Mouse (Mus musculus) right cerebral cortex, adult 18-20 months (tissue): Measurements from ENCODE around the gene Cpt2.
A peak's percentile ranks its signal among the peaks of the same experiment; 100 is the strongest.

Experiments used
- DNase-seq: peaks from one replicate; pipeline ENCODE4 v3.0.0; 2022; ENCODE audit warnings: mixed read lengths

Gene Cpt2

GRCm38 (mm10) chr4:107923145-107923802 lies at the start of gene Cpt2:
TSS of gene Cpt2 (minus strand) at chr4:107923610.
- peak; percentile 76 for DNase-seq

- no peak for DNase-seq
Observed at GRCm38 (mm10) chr4:107971162-107971561, 47.8 kb upstream of the Cpt2 start.

- DNase-seq, result no peak
Observed at GRCm38 (mm10) chr4:107969781-107970180, 46.4 kb upstream of the Cpt2 start.

GRCm38 (mm10) chr4:107967966-107968682 lies 44.7 kb upstream of the Cpt2 start, which contains the start of gene Slc1a7:
TSS of gene Slc1a7 (plus strand) at chr4:107968332.
- DNase-seq, result no peak

DNA sequence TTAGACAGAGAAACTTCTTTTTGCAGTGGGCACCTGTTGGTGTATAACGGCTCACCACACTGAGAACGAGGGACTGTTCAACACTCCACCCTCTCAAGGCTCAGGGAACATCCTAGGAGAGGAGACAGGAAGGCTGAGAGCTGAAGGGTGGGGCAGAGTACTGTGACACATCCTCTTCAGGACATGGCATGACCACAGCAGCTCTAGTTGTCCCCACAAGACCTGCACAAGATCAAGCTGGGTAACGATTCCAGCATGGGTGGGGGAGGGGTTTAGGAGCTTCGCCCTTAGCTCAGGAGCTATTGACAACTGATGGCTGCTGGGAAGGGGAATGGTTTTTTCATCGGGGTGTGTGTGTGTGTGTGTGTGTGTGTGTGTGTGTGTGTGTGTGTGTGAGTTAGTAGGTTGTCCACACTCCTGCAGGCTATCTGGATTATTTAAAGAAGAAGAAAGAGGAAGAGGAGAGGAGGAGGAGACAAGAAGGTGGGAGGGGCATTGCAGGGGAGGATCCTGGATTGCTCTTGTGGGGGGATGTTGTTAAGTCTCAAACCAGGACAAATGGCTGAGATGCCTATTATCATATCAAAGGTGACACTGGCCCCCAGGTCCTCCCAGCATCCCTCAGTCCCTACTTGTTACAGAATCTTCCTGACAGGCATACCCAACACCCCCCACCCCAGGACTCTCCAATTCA lies 43.2 kb upstream of the Cpt2 start:
- no peak for DNase-seq

DNA sequence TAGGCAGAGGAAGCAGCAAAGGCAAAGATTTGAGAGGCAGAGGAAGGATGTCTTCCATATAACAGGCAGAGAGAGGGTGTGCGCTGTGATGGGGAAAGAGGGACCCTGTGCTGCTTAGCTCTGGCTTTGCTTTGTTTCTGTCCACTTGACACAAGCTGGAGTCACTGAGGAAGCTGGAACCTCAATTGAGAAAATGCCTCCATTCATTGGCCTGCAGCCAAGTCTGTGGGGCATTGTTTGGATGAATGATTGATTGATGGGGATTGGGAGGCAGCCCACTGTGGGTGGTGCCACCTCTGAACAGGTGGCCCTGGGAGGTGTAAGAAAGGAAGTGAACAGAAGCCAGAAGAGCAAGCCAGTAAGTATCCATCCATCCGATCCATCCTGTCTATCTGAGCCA lies 39.4 kb upstream of the Cpt2 start:
- no peak for DNase-seq

GRCm38 (mm10) chr4:107962044-107962732 lies 38.8 kb upstream of the Cpt2 start:
- DNase-seq, result no peak

- DNase-seq, result no peak
Observed at GRCm38 (mm10) chr4:107958487-107958886, 35.1 kb upstream of the Cpt2 start.

DNA sequence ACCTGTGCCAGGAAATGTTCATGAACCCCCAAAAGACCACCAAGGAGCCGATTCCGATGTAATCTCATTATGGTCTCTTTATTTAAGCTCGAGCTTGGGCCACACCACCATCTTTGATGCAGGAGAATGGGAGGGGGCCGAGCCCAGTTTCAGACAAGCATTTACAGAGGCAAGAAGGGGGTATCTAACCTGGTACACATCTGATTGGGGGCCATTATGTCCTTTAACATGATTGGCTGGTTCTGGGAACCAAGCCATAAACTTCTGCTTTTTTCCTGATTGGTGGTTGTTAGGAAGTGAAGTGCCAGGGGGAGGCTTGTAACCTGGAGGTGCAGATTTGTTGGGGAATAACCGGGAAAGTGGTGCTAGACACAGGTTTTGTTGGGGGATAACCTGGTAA lies 32.3 kb upstream of the Cpt2 start:
- no peak for DNase-seq

- DNase-seq, result no peak
Observed at GRCm38 (mm10) chr4:107952845-107953244, 29.4 kb upstream of the Cpt2 start.

- no peak for DNase-seq
Observed at GRCm38 (mm10) chr4:107949918-107950317, 26.5 kb upstream of the Cpt2 start.

DNA sequence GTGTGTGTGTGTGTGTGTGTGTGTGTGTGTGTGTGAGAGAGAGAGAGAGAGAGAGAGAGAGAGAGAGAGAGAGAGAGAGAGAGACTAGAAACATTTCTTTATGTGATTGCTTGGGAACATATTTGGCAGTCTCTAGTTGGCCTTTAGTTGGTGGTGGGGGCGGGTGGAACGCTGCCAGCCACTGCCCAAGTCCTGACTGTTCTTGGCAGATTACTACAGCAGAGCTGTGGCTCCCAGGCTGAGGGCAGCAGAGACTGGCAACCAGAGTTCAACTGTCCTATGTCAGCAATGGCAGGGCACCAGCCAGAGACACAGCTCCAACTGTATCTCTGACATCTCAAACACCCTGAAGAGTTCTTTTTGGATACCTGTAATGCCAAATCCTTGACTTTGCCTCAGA lies 20.7 kb upstream of the Cpt2 start:
- DNase-seq, result no peak

GRCm38 (mm10) chr4:107942741-107943140 lies 19.3 kb upstream of the Cpt2 start:
- DNase-seq, result no peak

- DNase-seq, result no peak
Observed at GRCm38 (mm10) chr4:107938124-107938523, 14.7 kb upstream of the Cpt2 start.

DNA sequence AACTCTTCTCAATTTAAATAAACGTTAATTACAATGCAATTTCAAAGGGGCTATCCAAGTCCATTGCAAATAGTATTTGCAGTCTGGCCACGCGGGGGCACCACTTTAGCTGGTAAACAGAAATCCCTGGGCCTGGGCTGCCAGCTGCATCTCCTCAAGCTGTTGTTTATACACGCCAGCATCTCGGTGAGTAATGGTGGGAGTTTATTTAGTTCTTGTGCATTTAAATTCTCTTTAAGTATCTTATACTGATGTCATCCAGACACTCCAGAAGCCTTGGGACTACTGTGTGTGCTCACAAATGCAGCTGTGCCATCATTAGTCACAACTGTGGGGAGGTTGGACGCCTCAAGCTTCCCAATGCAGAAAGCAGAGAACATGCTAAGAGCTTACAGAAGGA lies 13.9 kb upstream of the Cpt2 start:
- DNase-seq, result peak; percentile 66

DNA sequence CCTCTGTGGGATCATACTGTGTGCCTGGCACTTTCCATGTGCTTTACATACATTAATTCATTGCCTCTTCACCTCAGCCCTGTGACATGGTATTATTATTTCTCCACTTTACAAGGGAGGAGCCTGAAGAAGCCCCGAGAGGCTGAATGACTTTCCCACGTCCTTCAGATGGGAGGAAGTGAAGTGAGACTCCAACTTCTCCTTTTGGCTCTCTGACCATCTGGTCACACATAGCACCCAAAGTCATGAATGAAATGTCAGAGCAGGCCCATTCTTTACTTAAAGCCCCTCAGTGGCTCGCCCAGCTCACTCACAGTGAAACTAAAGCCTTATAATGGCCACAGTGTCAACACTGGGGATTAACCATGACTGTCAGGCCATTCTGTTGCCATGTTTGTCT lies 11.8 kb upstream of the Cpt2 start:
- no peak for DNase-seq

DNA sequence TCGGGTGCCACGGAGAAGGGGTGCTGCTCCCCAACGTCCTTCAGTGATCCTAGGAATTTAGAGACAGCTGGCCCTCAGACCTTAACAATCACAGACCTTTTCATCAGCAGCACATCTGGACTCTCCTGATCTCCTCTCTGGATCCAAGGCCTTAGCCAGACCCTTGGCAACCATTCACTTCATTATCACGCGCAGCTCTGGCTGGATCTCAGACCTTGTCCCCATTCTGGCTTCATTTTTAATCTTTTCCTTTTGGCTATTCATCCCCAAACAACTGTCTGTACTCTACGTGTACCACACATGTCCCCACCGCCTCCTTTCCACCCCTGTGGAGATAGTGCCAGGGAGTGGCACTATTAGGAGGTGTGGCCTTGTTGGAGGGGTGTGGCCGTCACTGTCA lies 9.8 kb upstream of the Cpt2 start:
- DNase-seq, result no peak

- no peak for DNase-seq
Observed at GRCm38 (mm10) chr4:107931453-107931852, 8.0 kb upstream of the Cpt2 start.

GRCm38 (mm10) chr4:107928726-107929125 lies 5.3 kb upstream of the Cpt2 start:
- DNase-seq, result no peak

DNA sequence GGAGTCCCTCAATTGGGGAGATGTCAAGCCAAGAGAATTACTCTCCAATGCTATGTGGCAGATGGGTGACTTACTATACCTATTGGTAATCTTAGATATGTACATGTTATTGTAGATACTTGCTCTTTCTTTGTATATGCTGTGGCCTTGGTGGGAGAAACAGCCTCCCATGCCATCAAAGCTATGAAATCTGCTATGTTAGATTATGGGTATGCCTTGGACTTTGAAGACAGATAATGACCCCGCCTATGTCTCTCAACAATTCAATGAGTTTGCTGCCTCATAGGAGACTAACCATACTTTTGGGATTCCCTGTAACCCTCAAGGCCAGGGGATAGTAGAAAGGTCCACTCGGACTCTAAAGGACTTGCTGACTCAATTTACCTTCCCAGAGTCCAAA lies 4.9 kb upstream of the Cpt2 start:
- DNase-seq, result no peak

DNA sequence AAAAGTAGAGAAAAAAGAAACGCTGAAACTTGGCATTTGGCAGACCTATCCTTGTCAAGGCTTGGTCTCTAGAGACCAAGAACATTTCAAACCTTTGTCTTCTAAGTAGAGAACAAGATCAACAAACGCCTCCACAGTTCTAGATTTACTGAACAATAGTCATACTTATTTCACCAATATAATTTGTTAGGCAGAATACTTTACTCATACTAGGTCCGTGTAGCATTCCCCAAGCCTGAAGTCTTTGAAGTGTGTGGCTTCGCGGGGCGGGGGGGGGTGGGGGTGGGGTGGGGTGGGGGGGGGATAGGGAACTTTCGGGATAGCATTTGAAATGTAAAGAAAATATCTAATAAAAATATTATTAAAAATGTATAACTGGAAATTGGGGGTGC lies 389 bp upstream of the Cpt2 start:
- DNase-seq, result no peak

DNA sequence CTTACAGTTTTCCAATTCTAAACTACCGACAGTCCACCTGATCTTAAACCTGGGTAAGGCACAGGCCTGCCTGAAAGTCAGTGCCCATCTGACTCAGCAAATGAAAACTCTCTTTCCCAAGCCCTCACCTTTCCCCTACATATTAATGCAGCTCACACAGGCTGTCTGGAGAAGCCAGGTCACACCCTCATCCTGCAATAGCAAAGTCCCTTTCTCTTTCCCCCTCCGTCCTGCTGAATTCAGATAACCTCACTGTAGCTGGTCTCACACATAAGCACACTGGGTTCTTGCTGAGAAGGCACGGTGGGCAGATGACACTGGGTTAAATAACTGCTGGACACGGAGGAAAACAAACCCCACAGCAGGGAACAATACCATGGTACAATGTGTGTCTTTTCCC lies 1.5 kb downstream of the Cpt2 start:
- no peak for DNase-seq

DNA sequence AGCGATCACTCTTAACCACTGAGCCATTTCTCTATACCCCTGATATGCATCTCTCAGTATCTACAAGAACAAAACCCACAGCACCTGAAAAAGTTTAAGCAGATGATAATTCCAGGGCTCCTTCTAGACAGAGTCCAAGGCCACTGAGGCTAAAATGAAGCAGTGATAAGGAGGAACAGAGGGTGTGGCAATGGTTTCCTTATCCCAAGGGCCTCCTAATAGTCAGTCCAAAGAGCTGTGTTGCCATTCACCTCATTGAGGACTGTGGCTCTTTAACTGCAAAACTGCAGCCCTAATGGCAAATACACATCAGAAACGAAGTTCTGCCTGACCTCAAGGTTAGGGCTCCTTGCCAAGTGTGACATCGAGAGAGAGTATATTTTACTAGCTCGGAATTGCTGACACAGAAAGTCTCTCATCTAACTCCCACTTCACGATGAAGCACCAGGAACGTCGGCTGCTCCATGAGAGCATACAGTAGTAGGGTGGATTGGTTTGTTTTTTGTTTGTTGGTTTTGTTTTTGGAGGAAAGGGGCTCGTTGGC lies 2.2 kb downstream of the Cpt2 start:
- no peak for DNase-seq
